Mouse (Mus musculus) spleen, postnatal 4 days (tissue): Measurements from ENCODE around the gene Ddn.
A peak's percentile ranks its signal among the peaks of the same experiment; 100 is the strongest.
"Not testable (repeated sequence)": the region's sequence is repeated elsewhere in the genome, so short reads cannot be mapped to it uniquely, and the experiment has no call there.

Source experiments
- DNase-seq, 2 experiments: peaks; one replicate each; pipeline ENCODE4 v3.0.0; 2022; ENCODE audit warnings: low spot score in 2 of 2

The Ddn gene

DNA sequence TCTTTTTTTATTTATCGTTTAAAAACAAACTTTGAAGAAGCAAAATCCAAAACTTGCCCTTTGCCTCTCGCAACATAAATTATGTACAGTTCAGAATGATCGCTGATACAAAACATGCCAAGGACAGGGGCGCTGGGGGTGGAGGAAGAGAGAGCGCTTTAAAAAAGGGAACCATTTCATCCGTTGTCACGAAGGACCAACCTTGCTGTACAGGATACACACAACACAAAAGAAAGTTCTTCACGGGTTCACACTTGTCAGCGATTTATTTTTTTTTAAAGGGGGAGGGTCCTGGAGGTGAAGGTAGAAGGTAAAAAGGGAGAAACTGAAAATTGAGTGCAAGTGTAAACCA, 22.4 kb upstream of the Ddn start:
- no peak for DNase-seq

DNA sequence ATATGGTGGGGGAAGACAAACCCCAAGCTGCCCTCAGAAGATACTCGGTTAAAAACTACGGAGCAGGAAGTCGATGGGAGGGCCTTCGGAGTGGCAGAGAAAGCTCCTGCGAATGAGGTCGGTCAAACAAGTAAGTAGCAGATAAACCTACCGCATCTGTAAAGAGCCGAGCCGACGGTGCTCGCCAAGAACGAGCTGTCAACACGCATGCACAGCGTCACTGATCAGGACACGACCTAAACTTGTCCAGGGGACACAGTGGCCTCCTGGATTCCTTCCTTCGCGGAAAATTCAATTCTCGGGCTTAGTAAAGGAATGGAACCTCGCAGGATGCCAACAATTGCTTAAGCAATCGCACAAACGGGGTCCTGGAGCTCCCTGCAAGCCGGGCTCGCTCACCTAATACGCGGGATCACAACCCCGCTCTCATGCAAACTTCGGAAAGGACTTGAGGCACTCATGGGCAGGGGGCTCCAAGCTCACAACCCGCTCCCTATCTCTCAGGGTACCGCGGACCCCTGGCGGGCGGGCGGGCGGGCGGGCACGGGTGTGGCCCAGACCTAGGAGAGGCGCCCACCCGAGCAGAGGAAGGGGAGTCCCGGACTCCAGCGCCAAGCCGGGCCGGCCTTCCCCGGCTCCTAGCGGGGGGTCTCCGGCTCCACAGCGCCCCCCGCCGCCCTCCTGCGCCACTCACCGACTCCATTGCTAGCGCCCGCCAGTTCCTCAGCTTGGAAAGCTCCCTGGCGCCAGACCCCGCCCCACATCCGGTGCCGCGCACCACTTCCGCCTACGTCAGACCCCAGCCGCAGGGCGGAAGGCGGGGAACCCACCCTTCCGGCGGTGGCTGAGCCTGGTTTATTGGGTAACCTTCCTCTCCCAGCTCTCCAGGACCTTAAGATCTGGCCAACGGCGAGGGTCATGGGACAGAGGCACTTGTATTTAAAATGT, 21.7 kb upstream of the Ddn start, which contains the start of gene Prkag1:
Gene Prkag1 (minus strand): TSS at position 786 of the 948 bp plus-strand sequence.
- peak; percentile 96 to 97 for DNase-seq

DNA sequence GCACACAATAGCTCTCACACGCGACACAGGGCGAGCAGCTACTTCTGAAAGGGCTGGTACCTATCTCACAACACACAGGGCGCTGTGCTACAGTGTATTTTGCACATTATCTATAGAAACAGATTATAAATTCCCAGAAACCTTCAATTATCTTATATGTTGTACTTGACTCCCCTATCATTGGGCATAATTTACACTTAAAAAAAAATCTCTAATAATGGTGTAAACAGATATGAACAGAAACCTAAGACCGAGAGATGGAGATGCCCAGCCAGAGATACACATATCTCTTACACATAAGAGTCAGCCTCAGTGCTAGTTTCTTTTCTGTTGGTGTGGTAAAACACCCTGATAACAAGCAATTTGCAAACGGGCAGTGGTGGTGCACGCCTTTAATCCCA, 18.3 kb upstream of the Ddn start:
- no peak for DNase-seq

DNA sequence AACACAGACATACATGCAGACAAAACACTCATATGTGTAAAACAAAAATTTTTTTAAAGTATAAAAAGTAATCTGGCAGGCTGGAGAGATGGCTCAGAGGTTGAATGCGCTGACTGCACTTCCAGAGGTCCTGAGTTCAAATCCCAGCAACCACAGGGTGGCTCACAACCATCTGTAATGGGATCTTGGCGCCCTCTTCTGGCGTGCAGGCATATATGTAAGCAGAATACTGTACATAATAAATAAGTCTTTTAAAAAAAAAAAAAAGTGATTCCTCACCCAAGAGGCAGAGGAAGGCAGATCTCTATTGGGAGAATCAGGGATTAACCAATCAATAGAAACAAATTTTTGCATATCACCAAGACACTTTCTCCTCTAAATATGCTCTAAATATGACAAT, 14.1 kb upstream of the Ddn start:
- no peak for DNase-seq

DNA sequence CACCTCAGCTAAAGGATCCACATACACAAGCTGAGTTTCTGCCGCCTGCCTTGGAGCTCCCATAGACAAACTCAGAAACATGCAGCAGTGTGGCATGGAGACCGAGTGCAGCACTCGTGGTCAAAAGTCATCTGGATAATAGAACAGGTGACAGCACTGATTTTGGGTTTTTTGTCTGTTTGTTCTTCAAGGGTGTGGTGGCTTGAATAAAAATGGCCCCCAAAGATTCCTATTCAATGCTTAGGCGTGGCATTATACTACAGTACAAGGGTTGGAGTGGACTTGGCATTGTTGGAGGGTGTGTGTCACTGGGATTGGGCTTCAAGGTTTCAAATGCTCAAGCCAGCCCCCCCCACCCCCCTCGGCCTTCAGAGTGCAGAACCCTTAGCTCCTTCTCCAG, 12.9 kb upstream of the Ddn start:
- DNase-seq, result no peak

DNA sequence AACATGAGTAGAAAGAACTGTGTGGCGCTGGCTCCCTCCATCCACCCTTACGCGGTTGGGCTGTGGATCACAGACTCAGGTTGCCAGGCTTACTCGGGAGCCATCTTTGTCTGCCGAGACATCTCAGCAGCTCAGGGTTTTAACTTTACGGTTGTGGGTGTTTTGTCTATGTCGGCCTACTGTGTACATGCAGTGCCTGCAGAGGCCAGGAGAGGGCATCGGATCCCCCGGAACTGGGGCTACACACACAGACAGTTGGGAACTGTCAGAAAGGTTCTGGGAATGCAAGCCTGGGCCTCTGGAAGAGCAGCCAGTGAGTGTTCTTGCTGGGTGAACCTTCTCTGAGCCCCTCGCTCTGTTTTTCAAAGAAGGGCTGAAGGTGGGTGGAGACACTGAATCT, 12.1 kb upstream of the Ddn start:
- no peak for DNase-seq

DNA sequence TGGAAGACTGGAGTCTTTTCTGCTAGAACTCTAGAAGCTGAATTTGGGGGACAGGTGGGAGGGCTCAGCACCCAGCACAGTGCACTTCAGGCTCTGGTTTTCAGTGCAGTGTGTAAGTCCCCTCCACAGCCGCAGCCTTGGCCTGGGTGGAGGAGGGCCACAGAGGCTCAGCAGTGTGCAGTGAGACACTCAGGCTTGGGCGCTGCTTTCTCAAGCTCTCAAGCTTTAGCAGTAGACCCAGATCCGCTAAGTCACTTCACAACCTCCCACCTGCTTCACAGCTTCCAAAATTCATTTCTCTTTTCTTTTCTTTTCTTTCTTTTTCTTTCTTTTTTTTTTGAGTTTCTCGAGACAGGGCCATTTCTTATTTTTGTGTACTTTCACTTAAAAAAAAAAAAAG, 11.6 kb upstream of the Ddn start:
- DNase-seq, result no peak

DNA sequence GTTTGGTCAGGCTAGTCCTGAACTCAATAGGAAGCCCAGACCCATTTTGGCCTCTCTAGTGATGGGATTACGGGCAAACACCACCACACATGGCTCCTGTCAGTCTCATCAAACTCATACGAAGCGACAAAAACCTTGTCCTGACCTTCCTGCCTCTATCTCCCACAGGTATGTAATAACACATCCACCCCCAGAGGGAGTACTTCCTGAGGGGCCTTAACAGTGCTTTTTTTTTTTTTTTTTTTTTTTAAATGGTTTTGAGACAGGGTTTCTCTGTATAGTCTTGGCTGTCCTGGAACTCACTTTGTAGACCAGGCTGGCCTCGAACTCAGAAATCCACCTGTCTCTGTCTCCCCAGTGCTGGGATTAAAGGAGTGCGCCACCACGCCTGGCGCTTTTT, 8.9 kb upstream of the Ddn start:
- no peak for DNase-seq

DNA sequence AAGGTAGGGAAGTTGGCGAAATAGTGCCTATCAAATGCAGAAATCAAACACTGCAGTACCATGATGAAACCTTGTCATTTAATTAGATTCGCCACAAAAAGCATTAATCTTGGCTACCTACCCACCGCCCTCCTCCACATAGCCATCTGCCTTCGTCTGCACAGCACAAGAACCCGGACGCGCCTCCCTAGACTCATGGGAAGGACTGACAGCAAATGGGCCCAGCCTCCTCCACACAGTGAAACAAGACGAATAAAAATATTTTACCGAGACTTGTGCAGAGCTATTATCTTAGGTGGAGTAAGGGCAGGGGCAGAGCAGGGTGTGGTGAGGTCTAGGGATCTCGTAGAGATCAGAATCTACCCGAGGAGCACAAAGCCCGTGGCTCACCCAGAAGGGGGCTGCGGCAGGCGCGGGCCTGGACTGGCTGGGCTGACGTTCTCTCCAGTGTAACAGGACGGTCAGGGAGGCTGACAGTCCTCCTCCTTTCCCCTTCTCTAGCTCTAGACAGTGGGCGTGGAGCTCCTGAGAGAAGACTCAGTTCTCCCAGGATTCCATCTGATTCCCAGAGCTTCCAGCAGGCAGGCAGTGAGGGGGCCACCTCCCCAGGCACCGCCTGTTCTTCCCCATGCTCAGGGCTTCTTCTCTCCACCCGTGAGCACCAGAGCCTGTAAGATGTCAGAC, 3.6 kb upstream of the Ddn start:
- no peak for DNase-seq

DNA sequence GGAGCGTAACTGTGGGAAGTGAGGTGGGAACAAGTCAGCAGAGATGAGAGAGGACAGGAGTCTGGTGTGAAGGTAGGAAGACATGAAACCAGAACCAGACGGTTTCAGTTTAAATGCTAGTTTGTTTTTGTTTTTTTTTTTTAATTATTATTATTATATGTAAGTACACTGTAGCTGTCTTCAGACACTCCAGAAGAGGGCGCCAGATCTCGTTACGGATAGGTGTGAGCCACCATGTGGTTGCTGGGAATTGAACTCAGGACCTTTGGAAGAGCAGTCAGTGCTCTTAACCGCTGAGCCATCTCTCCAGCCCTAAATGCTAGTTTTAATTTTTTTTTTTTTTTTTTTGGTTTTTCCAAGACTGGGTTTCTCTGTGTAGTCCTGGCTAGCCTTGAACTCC, 922 bp upstream of the Ddn start:
- DNase-seq, result not testable (repeated sequence)

DNA sequence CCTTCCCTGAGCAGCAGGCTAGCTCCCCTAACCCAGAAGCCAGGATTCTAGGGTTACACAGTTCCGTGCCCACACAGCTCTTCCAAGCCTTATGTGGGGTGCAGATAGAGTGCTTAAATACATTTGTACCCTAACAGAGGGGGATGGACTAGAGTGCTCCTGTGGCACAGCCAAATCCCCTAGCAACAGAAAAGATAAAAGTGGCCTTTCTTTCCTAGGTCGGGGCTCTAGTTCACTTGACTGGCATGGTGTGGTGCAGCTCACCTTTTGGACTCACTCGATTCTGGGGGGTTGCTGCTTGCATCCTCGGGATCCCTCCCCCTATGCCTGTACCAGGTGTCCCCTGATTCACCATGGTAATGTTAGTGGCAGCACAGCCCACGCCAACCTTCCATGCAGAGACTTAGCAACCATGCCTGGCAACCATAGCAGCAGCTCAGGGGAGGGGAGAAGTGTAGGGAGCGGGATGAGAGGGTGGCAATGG, 597 bp downstream of the Ddn start:
- DNase-seq, result no peak

DNA sequence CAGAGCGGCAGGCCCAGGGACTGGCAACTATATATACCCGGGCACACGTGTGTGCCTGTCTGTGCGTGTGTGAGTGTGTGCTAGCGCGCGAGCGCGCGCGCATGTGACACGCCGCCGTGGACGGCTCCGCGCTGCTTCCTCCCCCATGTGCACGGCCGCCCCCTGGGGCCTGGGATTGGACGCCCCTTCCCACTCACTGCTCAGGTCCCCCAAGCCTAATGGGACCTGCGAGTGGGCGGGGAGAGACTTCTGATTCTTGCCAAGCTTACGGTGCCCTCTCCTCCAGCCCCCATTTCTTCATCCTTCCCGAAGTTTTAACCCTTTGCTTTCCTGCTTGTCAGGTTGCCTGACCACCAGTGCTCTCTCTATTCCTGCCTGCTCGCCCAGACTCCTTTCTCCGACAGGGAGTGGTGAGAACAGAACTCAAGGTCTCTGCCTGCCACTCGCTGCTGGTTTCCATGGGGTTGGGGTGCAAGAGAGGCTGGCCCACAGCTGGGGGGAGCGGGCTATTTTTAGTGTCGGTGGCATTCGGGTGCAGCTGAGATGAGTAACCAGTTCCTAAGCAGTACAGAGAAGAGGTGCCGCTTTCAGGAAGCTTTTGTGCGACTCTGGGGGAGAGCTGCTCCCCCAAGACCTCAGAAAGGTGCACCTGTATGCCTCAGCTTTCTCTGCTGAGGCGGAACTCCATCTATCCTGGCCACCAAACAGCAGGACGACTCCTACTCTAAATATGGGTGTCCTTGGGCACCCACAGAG, 1.2 kb downstream of the Ddn start:
- no peak for DNase-seq

DNA sequence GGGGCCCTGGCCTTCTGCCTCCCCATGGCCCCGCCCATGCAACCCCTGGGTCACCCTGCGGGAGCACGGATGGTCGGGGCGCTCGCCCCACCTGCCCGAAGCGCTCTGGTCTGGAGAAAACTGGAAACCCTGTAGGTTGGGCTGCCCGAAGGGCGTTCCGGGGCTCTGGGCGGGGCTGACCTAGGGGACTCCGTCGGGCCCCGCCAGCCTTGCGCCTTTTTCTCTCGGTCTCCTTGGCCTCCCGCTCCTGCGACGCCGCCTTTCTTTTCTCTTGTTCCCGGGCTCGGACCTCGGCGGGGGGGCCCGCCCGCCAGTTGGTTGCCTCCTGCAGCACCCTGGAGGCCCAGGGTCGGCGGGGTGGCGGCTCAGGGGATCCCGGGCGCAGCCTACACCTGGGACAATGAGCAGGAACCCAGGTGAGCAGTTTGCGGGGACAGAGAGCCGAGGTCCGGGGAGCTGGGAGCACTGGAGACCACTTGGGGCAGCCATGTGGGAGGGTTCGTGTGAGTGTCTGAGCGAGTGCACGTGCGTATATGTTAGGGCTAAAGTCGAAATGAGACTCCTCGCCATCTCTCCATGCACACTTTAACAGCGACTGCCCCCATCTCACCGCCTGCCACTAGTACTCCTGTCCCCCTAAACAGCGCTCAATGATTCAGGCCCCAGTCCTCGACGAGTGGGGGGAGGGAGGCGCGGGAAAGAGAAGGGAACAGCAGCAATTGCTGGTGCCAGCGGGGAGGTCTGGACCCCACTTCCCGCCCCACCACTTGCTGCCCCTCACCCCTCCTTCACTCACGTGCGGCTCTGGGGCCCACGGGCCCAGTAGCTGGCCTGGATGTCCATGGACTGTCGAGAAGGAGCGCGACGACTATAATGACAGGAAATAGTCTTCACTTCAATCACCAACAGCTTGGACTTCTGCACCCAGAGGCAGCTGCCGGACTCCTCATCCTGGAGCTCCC, 2.2 kb downstream of the Ddn start:
- DNase-seq, result peak in 1 of 2 experiments; percentile 73

DNA sequence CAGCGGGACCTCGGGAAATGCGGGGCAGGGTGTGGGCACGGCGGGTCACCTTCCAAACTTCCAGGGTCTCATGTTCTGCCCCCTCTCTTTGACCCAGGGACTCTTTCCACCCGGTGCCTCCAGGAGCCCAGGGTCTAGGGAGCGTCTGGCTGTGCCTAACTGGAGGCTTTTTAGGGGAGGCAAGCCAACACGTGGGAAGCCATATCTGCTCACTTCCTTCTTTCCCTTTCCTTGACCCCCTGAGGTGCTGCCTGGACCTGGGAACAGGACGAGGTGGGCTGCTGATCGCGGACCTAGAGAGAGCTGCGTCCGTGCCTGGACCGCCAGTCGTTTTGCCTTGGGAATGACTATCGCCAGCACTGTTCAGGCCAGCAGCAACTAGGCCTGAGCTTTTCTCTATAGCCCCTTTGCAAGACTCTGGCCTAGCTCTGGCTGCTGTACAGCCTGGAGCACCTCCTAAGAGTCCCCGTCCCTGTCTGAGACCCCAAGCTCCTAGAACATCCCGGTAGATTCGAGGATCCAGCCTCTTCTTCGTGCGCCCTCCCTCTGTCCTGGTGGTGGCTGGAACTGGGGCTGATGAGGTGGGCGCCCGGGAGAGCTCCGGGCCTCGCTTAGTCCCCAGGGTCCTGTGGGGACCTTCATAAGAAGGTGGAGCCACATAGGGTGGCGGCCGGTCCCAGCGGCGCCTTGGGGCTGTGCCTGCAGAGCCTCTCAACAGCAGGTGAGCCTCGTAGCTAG, 3.0 kb downstream of the Ddn start:
- no peak for DNase-seq

DNA sequence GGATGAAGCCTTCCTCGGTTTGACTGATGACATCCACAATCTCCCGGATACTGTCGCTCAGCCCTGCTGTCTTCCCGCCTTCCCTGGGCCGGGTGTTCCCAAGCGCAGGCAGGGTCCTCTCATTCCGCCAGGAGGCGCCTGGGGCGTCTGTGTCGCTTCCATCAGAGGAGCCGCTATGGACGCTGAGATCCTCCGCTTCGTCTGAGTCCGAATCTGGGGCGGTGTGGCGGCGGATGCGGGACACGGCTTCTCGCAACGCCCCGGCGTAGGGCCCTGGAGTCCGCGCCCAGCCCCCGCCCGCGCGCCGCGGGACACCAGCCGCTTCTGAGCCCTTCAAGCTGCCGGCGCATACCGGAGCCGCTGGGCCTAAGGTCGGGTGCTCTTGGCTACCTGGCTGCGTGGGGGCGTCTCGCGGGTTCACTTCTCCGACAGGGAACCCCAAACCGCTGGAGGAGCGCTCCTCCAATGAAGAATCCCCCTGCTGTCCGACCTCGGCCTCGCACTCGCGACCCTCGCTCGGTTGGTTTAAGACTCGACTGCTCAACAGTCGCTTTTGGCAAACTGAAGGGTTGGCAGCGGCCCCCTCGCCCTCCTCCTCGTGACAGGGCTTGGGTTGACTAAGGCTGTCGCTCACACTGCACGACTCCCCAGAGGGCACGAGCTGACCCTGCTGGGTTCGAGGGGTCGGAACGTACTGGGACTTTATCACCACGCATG, 3.8 kb downstream of the Ddn start:
- peak; percentile 56 to 80 for DNase-seq

DNA sequence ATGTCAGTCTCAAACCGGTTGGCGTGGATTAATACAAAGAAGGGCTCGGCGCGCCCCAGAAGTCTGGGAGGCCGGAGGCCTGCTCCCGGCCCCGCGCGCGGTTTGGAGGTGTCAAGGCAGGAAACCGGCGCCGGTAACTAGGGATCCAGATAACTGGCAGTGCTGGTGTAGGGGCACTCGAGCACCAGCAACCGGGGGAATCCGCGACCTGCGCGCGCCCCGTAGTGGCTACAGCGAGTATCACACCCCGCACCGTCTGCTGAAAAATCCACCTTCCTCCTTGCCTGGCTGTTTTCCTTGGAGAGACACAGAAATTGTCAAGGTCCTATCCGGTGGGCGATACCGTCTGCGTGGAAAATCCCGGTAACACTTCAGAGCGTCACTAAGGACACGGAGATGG, 5.2 kb downstream of the Ddn start:
- DNase-seq, result peak; percentile 76 to 93

DNA sequence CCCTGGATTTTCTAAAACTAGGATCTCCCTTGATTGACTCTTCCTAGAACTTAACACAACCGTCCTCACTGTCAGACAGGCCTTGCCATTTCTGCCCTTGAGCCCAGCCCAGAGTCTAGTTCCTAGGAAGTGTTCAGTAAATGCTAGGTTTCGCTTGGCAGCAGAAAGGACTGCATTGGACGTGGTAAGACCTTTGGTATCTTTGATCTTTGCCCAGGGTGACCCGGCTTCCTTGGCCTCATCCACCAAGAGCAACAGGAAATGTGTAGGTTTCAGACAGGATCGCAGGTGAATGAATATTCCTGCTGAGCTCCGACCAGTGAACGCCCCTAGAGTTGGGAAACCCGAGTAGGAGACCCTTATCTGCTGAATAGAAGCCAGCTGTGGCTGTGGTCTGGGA, 6.4 kb downstream of the Ddn start:
- DNase-seq, result no peak

DNA sequence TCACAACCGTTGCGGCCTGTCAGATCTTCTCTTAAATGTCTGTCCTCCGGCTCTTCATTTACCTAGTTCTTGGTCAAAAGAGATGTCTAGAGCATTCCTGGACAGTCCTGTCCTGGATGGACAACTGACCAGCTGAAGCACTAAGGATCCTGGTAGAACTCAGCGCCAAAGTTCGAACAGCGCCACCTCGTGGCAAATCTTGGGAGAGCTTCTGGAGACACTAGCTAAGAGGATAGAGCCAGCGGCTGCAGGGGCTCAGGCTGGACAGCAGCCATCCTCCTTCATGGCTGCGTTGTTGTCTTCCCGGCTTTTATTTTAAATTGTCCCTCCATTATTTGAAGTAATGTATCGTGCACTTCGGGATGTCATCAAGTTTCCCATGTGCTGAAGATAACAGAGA, 9.9 kb downstream of the Ddn start:
- peak; percentile 72 to 93 for DNase-seq

DNA sequence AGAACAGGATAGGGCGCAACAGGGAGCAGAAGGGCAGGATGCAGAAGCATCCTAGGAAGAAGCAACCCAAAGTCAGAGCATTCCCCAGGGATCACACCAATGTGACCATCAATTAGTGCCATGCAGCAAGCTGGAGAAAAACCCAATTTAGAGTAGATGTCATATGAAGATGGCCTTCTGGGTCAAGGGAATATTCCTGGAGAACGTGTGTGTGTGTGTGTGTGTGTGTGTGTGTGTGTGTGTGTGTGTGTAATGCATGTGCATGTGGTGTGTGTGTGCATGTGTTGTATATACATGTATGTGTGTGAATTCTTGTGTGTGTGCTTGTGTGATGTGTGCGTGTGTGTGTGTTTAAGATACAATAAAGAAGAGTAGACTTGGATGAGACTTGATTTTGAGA, 10.4 kb downstream of the Ddn start:
- no peak for DNase-seq
